Mouse (Mus musculus) embryonic facial prominence, embryonic 13.5 days (tissue): ENCODE results near the gene Bend3. TPM values are rescaled to one million over a fixed set of nuclear protein-coding genes. Genes with fewer than 3 reads are reported as not detected.

Source experiments
- ATAC-seq: fragments of 200-750 bp; cut with Nextera tagmentation; 2 replicates; pipeline ENCODE4 v1.8.0; 2017; ENCODE audit warnings: low read depth; ENCODE audit not compliant: insufficient number of reproducible peaks, insufficient read depth, low FRiP score, low TSS enrichment
- H3K27ac ChIP-seq: fragments of 300-500 bp; sonication (generic); 2 replicates; pipeline ENCODE4 v1.5.1; 2015; ENCODE audit warnings: moderate library complexity, mild to moderate bottlenecking, inconsistent platforms
- H3K27me3 ChIP-seq: fragments of 300-500 bp; sonication (generic); 2 replicates; pipeline ENCODE4 v1.6.1; 2015; ENCODE audit warnings: mild to moderate bottlenecking, inconsistent platforms
- H3K36me3 ChIP-seq: fragments of 300-500 bp; sonication (generic); 2 replicates; pipeline ENCODE4 v1.6.1; 2015; ENCODE audit warnings: mild to moderate bottlenecking, inconsistent platforms
- H3K4me1 ChIP-seq: fragments of 300-500 bp; sonication (generic); 2 replicates; pipeline ENCODE4 v1.6.1; 2015; ENCODE audit warnings: inconsistent platforms
- H3K4me2 ChIP-seq: fragments of 300-500 bp; sonication (generic); 2 replicates; pipeline ENCODE4 v1.6.1; 2015; ENCODE audit warnings: moderate library complexity, mild to moderate bottlenecking, inconsistent platforms
- H3K4me3 ChIP-seq: fragments of 300-500 bp; sonication (generic); 2 replicates; pipeline ENCODE4 v1.5.1; 2015; ENCODE audit warnings: mild to moderate bottlenecking, inconsistent platforms
- H3K9ac ChIP-seq: fragments of 300-500 bp; sonication (generic); 2 replicates; pipeline ENCODE4 v1.6.1; 2015; ENCODE audit warnings: mild to moderate bottlenecking, inconsistent platforms
- H3K9me3 ChIP-seq: fragments of 300-500 bp; sonication (generic); 2 replicates; pipeline ENCODE4 v1.6.1; 2016; ENCODE audit warnings: inconsistent platforms
- WGBS: fragments of 180-500 bp; shearing (Covaris S2); methylation state at CpG from one replicate; pipeline ENCODE4 v1.1.7; 2015; ENCODE audit warnings: mixed read lengths; 5-methylcytosine and 5-hydroxymethylcytosine counted together
- polyA plus RNA-seq: library from polyadenylated mRNA; unstranded; fragments of >200 nt; fragmentation: Nextera tagmentation; extraction: Ambion mirVana; gene quantifications from 2 replicates; pipeline ENCODE4 v1.2.1, GENCODE M21; 2015

The Bend3 gene
- polyA plus RNA-seq: 4.5 and 5.4 TPM in 2 replicates

DNA sequence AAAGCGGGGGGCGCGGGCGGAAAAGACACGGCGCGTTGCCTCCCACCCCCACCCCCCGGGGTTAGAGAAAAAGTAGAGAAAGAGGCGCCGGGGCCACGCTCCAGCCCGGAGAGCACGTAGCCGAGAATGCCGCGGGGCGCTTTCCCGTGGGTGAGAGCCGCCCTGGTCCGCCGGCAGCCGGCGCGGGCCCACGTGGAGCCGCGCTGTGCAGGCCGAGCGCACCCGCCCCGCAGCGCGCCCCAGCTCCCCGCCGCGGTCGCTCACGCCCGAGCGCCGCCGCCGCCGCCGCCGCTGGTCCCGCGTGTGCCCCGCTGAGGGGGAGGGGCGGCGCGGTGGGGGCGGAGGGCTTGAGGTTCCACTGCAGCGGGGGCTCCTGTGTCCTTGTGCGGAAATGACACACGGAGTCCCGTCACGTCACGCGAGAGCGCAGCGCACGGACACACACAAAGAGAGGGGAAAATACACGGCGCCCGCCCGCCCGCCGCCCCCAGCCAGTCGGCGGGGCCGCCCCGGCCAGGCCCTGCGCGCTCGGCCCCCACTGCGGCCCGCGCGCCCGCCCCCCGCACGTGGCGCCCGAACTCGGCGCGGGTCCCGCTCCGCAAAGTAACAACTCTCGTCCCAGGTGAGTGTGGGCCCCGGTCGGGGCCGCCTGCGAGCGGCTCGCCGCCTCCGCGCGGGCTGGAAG, at the start of gene Bend3:
Bend3 (plus strand) TSS at position 81 of the 685 bp plus-strand sequence.
- Histone ChIP-seq H3K27me3 (no peaks in the 10 kb centered on the region), H3K4me1 (peaks cover 42% of the 10 kb centered on the region)
- peak; percentile 65 for ATAC-seq

DNA sequence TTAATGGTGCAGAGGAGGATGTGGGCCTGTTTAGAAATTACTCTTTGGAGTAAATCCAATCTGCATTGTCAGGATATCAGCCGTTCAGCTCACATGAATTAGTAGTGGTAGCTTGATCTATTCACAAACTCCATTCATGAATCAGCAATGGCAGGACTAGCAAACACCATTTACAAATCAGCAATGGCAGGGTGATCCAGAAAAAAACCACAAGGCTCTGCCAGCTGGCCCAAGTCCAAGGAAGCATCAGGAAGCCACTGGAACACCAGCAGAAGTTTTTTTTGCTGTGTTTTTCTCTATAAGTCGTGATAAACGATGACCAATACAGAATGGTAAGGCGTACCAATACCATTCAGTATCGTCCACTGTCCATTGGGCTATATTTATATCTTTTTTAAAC, 48.0 kb upstream of the Bend3 start:
- H3K4me2 ChIP-seq: no peak overlapping the region
- no peaks in the 10 kb centered on the region for H3K27me3 ChIP-seq
- peaks cover 5% of the 10 kb centered on the region; the same call in 1 of the 2 replicates for H3K9me3 ChIP-seq
- WGBS: 92% methylated on average over 5 of the region's 5 CpGs
- H3K9ac ChIP-seq: no peak overlapping the region
- no peaks in the 10 kb centered on the region; the same call in 1 of the 2 replicates for H3K4me1 ChIP-seq
- no peaks in the 10 kb centered on the region for H3K36me3 ChIP-seq
- H3K4me3 ChIP-seq: no peak overlapping the region
- ATAC-seq: no peak
- no peak overlapping the region for H3K27ac ChIP-seq

More for the DNA sequence above, at the start of gene Bend3:
- Histone ChIP-seq H3K4me3 (peak within 1 kb of the TSS; percentile 77), H3K36me3 (no peaks in the 10 kb centered on the region), H3K4me2 (peak within 1 kb of the TSS; percentile 81), H3K9me3 (no peaks in the 10 kb centered on the region), H3K27ac (peak within 1 kb of the TSS; percentile 99), H3K9ac (peak within 1 kb of the TSS; percentile 97)
- WGBS: under 1% methylated on average over 90 of the region's 101 CpGs

DNA sequence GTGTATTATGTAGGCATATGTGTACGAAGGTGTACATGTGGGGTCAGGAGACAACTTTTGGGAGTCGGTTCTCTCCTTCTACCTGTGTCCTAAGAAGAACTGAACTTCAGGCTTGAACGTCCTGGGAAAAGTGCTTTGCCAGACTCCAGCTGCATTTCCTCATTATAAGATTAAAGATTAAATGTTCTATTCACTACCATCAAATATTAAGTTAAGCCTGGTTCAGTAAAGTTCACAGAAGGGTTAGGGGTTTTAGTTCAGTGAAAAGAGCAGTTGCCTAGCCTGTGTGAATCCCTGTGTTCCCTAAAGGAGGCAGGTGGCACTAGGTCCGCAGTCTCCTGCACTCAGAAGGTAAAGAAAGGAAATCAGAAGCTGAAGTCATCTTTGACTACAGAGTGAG, 44.3 kb upstream of the Bend3 start:
- no peak overlapping the region for H3K4me2 ChIP-seq
- no peak overlapping the region for H3K9ac ChIP-seq
- H3K4me1 ChIP-seq: peaks cover 10% of the 10 kb centered on the region
- H3K27me3 ChIP-seq: no peaks in the 10 kb centered on the region
- no peak for ATAC-seq
- H3K27ac ChIP-seq: no peak overlapping the region
- WGBS: 86% methylated on average over 4 of the region's 4 CpGs
- H3K36me3 ChIP-seq: no peaks in the 10 kb centered on the region
- peaks cover 5% of the 10 kb centered on the region; the same call in 1 of the 2 replicates for H3K9me3 ChIP-seq
- no peak overlapping the region for H3K4me3 ChIP-seq

DNA sequence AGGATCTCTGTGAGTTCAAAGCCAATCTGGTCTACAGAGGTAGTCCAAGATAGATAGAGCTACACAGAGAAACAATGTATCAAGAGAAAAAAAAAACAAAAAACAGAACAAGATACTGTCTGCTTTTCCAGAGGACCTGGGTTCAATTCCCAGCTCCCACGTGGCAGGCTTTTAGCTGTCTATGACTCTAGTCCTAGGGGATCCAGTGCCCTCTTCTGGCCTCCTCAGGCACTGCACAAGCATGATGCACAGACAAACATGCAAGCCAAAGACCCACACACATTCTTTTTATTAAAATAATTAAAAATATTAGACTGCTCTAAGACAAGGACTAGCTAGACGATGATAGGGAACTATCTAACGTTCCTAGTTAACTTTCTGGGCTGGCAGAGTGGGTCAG, 42.9 kb upstream of the Bend3 start:
- H3K4me3 ChIP-seq: no peak overlapping the region
- H3K27ac ChIP-seq: no peak overlapping the region
- no peaks in the 10 kb centered on the region for H3K36me3 ChIP-seq
- H3K9ac ChIP-seq: no peak overlapping the region
- peaks cover under 1% of the 10 kb centered on the region; the same call in 1 of the 2 replicates for H3K9me3 ChIP-seq
- H3K27me3 ChIP-seq: no peaks in the 10 kb centered on the region
- no peak for ATAC-seq
- H3K4me2 ChIP-seq: no peak overlapping the region
- peaks cover 19% of the 10 kb centered on the region for H3K4me1 ChIP-seq
- WGBS: 91% methylated on average over 3 of the region's 3 CpGs

DNA sequence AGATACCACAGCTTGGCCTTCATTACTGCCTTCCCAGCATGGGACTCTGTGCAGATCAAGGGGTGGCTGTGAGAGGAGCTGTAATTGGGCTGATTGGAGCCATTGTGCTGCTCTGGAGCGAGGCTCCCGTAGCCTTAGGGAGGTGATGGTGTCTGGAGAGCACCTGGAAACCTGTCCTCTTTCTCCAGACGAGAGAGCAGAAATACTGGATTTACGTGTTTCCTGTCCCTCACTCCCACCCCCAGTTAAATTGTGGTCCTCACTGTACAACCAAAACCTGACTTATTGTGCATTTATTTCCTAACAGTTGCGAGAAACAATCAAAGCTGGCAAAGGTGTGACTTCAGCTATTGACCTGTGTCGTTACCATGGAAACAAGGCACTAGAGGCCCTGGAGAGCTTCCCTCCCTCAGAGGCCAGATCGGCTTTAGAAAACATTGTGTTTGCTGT, 39.1 kb upstream of the Bend3 start:
- Histone ChIP-seq H3K27me3 (no peaks in the 10 kb centered on the region), H3K4me2 (no peak overlapping the region; the same call in 1 of the 2 replicates), H3K36me3 (no peaks in the 10 kb centered on the region), H3K4me1 (peaks cover 27% of the 10 kb centered on the region), H3K9me3 (no peaks in the 10 kb centered on the region), H3K27ac (no peak overlapping the region), H3K9ac (no peak overlapping the region), H3K4me3 (no peak overlapping the region)
- WGBS: 21% methylated on average over 7 of the region's 7 CpGs
- no peak for ATAC-seq

DNA sequence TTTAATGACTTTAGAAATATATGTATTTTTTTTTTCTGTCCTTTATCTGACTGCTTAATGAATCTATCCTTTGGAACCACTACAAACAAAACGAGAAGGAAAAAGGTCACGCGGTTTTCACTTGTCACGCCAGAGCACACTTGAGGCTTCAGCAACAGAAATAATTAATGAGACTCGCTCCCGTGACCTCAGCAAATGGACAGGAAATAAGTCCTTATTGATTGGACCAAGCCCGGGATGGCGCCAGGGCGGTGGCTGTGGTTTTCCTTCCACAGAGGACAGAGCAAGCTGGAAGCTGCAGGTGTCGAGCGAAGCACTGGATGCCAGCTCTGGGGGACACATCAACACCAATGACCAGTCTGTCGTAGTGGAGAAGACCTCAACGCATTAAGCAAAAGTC, 38.6 kb upstream of the Bend3 start:
- peak overlapping the region; percentile 52; the same call in 1 of the 2 replicates for H3K27ac ChIP-seq
- no peaks in the 10 kb centered on the region for H3K27me3 ChIP-seq
- H3K4me3 ChIP-seq: no peak overlapping the region
- 61% methylated on average over 13 of the region's 13 CpGs for WGBS
- H3K9me3 ChIP-seq: no peaks in the 10 kb centered on the region
- no peak for ATAC-seq
- H3K36me3 ChIP-seq: no peaks in the 10 kb centered on the region
- H3K4me1 ChIP-seq: peaks cover 27% of the 10 kb centered on the region
- H3K9ac ChIP-seq: no peak overlapping the region
- H3K4me2 ChIP-seq: no peak overlapping the region

DNA sequence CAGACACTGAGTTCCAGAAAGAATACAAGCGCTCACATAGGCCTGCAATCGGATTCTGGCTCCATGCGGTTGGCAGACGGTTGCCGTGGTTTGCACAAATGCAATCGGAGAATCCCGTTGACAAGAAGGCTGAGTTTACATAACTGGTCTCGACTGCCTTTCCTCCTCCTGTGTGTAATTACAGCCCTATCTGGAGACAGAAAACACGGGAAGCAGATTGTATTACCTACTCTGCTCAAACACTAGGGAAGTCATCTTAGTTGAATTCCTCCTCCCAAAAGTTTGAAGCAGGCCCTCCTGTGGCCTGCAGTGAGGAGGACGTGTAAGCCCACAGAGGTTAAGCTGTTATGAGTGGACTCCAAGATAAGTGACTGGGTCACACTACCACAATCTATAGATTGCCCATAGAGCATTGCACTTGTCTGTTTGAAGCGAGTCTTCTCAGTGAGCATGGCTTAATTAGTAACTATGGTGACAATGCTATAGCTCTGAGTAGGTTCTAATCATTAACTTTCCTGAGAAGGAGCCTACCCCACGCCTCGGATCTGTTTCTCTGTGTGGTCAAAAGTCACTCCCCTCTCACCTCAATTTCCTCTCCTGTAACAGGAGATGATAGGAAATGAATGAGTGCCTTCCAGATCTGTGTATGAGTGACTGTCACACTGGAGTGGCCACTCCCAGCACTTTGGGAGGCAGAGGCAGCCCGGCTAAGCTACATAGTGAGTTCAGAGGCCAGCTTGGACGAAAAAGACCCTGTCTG, 37.5 kb upstream of the Bend3 start:
- Histone ChIP-seq H3K4me3 (no peak overlapping the region), H3K27ac (peak overlapping the region; percentile 52), H3K36me3 (no peaks in the 10 kb centered on the region), H3K27me3 (no peaks in the 10 kb centered on the region), H3K9me3 (no peaks in the 10 kb centered on the region), H3K4me1 (peaks cover 27% of the 10 kb centered on the region), H3K9ac (no peak overlapping the region), H3K4me2 (no peak overlapping the region)
- WGBS: 36% methylated on average over 15 of the region's 15 CpGs
- no peak; the same call in 1 of the 2 replicates for ATAC-seq

DNA sequence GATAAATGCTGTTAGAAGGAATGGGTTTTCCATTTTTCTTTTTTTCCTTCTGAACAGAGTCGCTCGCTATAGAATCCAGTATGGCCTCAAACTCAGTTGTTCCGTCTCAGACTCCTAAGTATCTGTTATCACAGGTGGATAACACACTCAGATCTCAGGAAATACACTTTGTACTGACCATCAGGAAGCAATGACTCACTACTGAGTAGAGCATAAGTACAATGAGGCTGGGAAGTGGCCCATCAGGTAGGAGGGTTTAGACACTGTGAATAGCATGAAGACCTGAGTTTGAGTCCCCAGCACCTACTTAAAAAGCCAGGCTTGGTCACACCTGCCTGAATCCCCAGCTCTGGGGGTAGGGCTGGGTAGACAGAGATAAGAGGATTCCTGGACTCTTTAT, 30.0 kb upstream of the Bend3 start:
- no peak for ATAC-seq

DNA sequence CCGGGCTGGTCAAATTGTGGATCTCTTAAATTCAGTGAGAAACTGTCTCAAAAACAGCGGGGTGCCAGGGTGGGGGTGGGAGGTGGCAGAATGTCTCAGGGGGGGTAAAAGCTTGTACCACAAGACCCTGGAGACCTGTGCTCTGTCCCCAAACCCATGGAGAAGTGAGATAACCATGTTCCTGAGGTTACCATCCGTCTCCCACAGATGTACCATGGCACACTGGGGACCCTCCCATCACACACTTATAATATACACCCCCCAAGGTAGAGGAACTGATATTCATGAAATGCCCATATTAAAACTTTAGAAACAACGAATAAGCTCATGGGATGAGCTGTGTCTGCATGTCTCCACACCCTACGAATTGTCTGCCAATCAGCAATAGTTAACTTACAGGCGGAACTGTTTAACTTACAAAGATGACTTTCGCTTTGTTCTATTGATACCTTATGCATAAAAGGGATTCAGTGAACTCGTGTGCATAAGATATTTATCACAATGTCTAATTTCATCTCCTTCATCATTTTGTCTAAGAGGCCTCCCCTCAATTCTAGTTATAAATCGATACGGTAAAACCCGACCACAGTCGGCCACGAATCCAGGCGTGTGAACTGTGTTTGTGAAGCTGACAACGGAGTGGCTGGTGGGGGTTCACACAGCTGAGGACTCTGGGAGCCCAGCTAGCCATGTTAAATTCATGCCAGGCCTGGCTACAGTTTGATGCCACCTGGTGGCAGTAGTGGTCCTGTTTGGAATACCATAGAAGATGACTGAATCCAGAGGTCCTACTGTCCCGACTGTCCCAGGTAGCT, 26.6 kb upstream of the Bend3 start:
- Histone ChIP-seq H3K9me3 (0 out of 2 replicates have a peak, but pooled peaks cover 1% of the 10 kb centered on the region), H3K4me3 (peak overlapping the region; percentile 30), H3K27ac (no peak overlapping the region), H3K27me3 (no peaks in the 10 kb centered on the region), H3K4me2 (peak overlapping the region; percentile 57), H3K4me1 (peaks cover 15% of the 10 kb centered on the region), H3K36me3 (no peaks in the 10 kb centered on the region), H3K9ac (0 out of 2 replicates have a peak overlapping the region, but pooled peaks have one; percentile 32)
- no peak for ATAC-seq
- 22% methylated on average over 16 of the region's 16 CpGs for WGBS

More for the DNA sequence above, 30.0 kb upstream of the Bend3 start:
- Histone ChIP-seq H3K27ac (no peak overlapping the region), H3K9me3 (no peaks in the 10 kb centered on the region), H3K36me3 (no peaks in the 10 kb centered on the region), H3K9ac (no peak overlapping the region), H3K4me1 (peaks cover 15% of the 10 kb centered on the region), H3K4me3 (no peak overlapping the region), H3K27me3 (no peaks in the 10 kb centered on the region), H3K4me2 (no peak overlapping the region)
- 86% methylated on average over 3 of the region's 3 CpGs for WGBS

DNA sequence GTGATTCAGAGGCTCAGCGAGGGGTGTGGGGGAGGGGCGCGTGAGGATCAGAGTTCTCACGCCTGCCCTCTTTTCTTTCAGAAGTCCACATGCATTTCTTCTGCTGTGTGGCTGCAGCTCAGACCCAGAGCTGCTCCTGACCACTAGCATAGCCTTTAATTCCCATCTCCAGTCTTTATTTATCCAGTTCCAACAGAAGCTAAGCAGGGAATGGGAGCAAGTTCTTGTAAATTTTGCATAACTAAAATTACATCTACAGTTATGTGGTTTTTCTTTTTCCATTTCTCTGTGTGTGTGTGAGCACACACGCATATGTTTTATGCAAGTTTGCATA, 26.0 kb upstream of the Bend3 start:
- Histone ChIP-seq H3K4me2 (peak overlapping the region; percentile 57), H3K9me3 (peaks cover 7% of the 10 kb centered on the region; the same call in 1 of the 2 replicates), H3K4me1 (peaks cover 15% of the 10 kb centered on the region), H3K36me3 (no peaks in the 10 kb centered on the region), H3K27ac (no peak overlapping the region), H3K9ac (0 out of 2 replicates have a peak overlapping the region, but pooled peaks have one; percentile 32), H3K4me3 (peak overlapping the region; percentile 30), H3K27me3 (no peaks in the 10 kb centered on the region)
- 17% methylated on average over 5 of the region's 5 CpGs for WGBS
- no peak for ATAC-seq

DNA sequence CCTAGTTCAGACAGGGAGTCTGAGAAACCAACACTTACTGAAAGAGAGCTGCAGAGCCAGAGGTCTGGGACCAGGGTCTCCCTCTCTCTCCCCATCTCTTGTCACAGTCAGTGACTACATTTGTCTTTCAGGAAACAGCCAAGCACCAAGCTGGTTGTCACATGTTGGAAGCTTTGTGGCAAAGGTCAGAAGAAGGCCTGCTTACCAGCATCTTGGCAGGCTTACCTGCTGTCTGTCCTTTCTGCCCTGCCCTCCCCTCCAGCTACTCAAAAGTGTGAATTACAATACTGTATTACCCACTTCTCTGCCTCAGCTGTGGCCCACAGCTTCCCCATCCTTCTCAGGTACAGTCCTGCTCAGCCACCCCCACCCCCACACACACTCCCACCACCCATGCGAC, 24.4 kb upstream of the Bend3 start:
- Histone ChIP-seq H3K27ac (no peak overlapping the region), H3K4me3 (no peak overlapping the region), H3K36me3 (no peaks in the 10 kb centered on the region), H3K4me2 (no peak overlapping the region), H3K4me1 (peaks cover 15% of the 10 kb centered on the region), H3K9me3 (peaks cover 7% of the 10 kb centered on the region; the same call in 1 of the 2 replicates), H3K9ac (no peak overlapping the region), H3K27me3 (no peaks in the 10 kb centered on the region)
- WGBS: 88% methylated on average over 1 of the region's 1 CpGs
- no peak for ATAC-seq
